Mouse (Mus musculus) right cerebral cortex, postnatal 4 days (tissue): ENCODE measurements around the gene Efna1.
A peak's percentile ranks its signal among the peaks of the same experiment; 100 is the strongest.

Experiments
- DNase-seq: peaks from one replicate; pipeline ENCODE4 v3.0.0-alpha.2; 2022

Gene Efna1

GRCm38 (mm10) chr3:89278107-89278506 is 2.8 kb downstream of the Efna1 start:
- DNase-seq, result no peak

GRCm38 (mm10) chr3:89277281-89278021 is 3.5 kb downstream of the Efna1 start:
- DNase-seq, result no peak

GRCm38 (mm10) chr3:89276061-89276460 is 4.9 kb downstream of the Efna1 start:
- DNase-seq, result no peak

- no peak for DNase-seq
Observed at GRCm38 (mm10) chr3:89271760-89272159, 9.2 kb downstream of the Efna1 start.

- no peak for DNase-seq
Observed at GRCm38 (mm10) chr3:89270891-89271290, 10.1 kb downstream of the Efna1 start.

- DNase-seq, result peak; percentile 89
Observed at GRCm38 (mm10) chr3:89270051-89270755, 10.7 kb downstream of the Efna1 start, which contains the start of gene Slc50a1. Gene Slc50a1 (minus strand): TSS chr3:89270570.

GRCm38 (mm10) chr3:89268916-89269315 is 12.0 kb downstream of the Efna1 start:
- no peak for DNase-seq

GRCm38 (mm10) chr3:89266439-89266893 is 14.5 kb downstream of the Efna1 start:
- DNase-seq, result peak; percentile 75

GRCm38 (mm10) chr3:89262417-89262816 is 18.5 kb downstream of the Efna1 start:
- no peak for DNase-seq

- DNase-seq, result no peak
Observed at GRCm38 (mm10) chr3:89260211-89260610, 20.7 kb downstream of the Efna1 start.

GRCm38 (mm10) chr3:89259076-89259475 is 21.9 kb downstream of the Efna1 start, which contains the start of gene Dpm3:
Gene Dpm3 (plus strand): TSS chr3:89259358.
- DNase-seq, result no peak

GRCm38 (mm10) chr3:89256177-89256576 is 24.8 kb downstream of the Efna1 start:
- DNase-seq, result no peak

GRCm38 (mm10) chr3:89254994-89255393 is 25.9 kb downstream of the Efna1 start:
- no peak for DNase-seq

GRCm38 (mm10) chr3:89251365-89251895 is 29.5 kb downstream of the Efna1 start:
- no peak for DNase-seq

GRCm38 (mm10) chr3:89250435-89251040 is 30.4 kb downstream of the Efna1 start:
- peak; percentile 39 for DNase-seq

- DNase-seq, result no peak
Observed at GRCm38 (mm10) chr3:89247466-89247865, 33.5 kb downstream of the Efna1 start.

- DNase-seq, result peak; percentile 93
Observed at GRCm38 (mm10) chr3:89246261-89247100, 34.5 kb downstream of the Efna1 start, which contains the start of gene Trim46. Gene Trim46 (minus strand): TSS chr3:89246309.

- peak; percentile 84 for DNase-seq
Observed at GRCm38 (mm10) chr3:89245688-89246171, 35.2 kb downstream of the Efna1 start, which contains the start of gene Krtcap2. Gene Krtcap2 (plus strand): TSS chr3:89245966.

- DNase-seq, result peak; percentile 90
Observed at GRCm38 (mm10) chr3:89244982-89245687, 35.8 kb downstream of the Efna1 start.

GRCm38 (mm10) chr3:89244158-89244981 is 36.6 kb downstream of the Efna1 start:
- no peak for DNase-seq
